Mouse (Mus musculus): ENCODE measurements around the gene Tmem108. TPM values are rescaled to one million over a fixed set of nuclear protein-coding genes. Genes with fewer than 3 reads are reported as not detected.

Gene Tmem108
- polyA plus RNA-seq, 1 experiment from 2014 or later: 8.3 TPM

DNA sequence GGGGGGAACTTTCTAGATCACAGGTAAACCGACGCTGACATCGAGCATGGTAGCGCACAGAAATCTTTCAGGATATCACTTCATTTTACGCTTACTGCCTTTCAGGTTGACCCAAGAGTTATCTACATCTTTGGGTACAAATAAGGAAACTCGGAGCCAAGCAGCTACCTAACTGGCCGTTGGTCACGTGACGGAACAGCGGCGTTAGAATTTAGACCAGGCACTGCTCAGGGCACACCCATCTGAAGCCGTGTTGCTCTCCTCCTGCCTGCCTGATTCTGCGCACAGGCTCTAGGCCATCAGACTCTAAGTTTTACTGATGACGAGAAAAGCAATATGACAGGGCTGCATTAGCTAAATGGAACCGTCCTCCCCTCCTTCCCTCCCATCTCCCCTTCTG is 204.6 kb downstream of the Tmem108 start:
- 81% methylated on average over 15 of the region's 15 CpGs for WGBS
- H3K27ac ChIP-seq (ENCODE audit: low read length): no peak overlapping the region
- H3K36me3 ChIP-seq (ENCODE audit: insufficient read depth, low read length): no peaks in the 10 kb centered on the region
- 0 out of 2 replicates have a peak, but pooled peaks cover 3% of the 10 kb centered on the region for H3K9me3 ChIP-seq (ENCODE audit: low read length)
- H3K4me3 ChIP-seq (ENCODE audit: low read length): no peak overlapping the region
- H3K4me2 ChIP-seq (replicated peaks; ENCODE audit: low read depth, low read length): no peak overlapping the region
- no peak overlapping the region for H3K9ac ChIP-seq (replicated peaks; ENCODE audit: low read length)
- H3K27me3 ChIP-seq (ENCODE audit: insufficient read depth, low read length): no peaks in the 10 kb centered on the region
- ATAC-seq (ENCODE audit: low FRiP score, low TSS enrichment): no peak
- no peaks in the 10 kb centered on the region for H3K4me1 ChIP-seq (ENCODE audit: insufficient read depth, low read length)

DNA sequence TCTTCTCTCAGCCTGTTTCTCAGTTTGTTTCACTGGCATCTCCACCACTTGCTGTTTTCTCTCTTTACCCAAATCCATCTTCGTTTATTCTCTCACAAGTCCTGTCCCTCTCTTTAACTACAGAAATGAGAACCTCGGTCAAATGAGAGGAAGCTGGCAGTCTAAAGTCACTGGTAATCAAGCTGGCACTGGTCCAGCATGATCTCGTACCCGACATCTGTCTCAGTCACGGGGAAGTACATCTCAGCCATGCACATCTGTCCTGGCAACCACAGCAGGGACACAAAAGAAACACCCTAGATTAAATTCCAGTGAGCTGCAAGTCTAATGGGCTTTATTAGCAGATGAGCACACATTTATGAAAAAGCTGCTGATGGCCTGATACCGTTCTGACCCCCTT is 206.3 kb downstream of the Tmem108 start:
- H3K9ac ChIP-seq (replicated peaks; ENCODE audit: low read length): no peak overlapping the region
- no peak for ATAC-seq (ENCODE audit: low FRiP score, low TSS enrichment)

GRCm38 (mm10) chr9:103550661-103551248 is 210.9 kb downstream of the Tmem108 start:
- 0 out of 2 replicates have a peak overlapping the region, but pooled peaks have one; percentile 3 for H3K4me3 ChIP-seq (ENCODE audit: low read length)
- no peaks in the 10 kb centered on the region for H3K27me3 ChIP-seq (ENCODE audit: insufficient read depth, low read length)
- H3K27ac ChIP-seq (ENCODE audit: low read length): no peak overlapping the region
- peak overlapping the region; percentile 36 for H3K4me2 ChIP-seq (replicated peaks; ENCODE audit: low read depth, low read length)
- H3K9me3 ChIP-seq (ENCODE audit: low read length): no peaks in the 10 kb centered on the region
- WGBS: 43% methylated on average over 21 of the region's 21 CpGs
- H3K9ac ChIP-seq (replicated peaks; ENCODE audit: low read length): no peak overlapping the region; the same call in 1 of the 2 replicates
- H3K4me1 ChIP-seq (ENCODE audit: insufficient read depth, low read length): peaks cover 16% of the 10 kb centered on the region
- H3K36me3 ChIP-seq (ENCODE audit: insufficient read depth, low read length): no peaks in the 10 kb centered on the region
- peak; percentile 87 for ATAC-seq (ENCODE audit: low FRiP score, low TSS enrichment)

More for the DNA sequence above, 206.3 kb downstream of the Tmem108 start:
- Histone ChIP-seq H3K4me3 (ENCODE audit: low read length) (no peak overlapping the region), H3K36me3 (ENCODE audit: insufficient read depth, low read length) (no peaks in the 10 kb centered on the region), H3K27me3 (ENCODE audit: insufficient read depth, low read length) (no peaks in the 10 kb centered on the region), H3K27ac (ENCODE audit: low read length) (no peak overlapping the region), H3K4me1 (ENCODE audit: insufficient read depth, low read length) (peaks cover 15% of the 10 kb centered on the region), H3K9me3 (ENCODE audit: low read length) (no peaks in the 10 kb centered on the region), H3K4me2 (replicated peaks; ENCODE audit: low read depth, low read length) (no peak overlapping the region)
- 59% methylated on average over 6 of the region's 6 CpGs for WGBS

DNA sequence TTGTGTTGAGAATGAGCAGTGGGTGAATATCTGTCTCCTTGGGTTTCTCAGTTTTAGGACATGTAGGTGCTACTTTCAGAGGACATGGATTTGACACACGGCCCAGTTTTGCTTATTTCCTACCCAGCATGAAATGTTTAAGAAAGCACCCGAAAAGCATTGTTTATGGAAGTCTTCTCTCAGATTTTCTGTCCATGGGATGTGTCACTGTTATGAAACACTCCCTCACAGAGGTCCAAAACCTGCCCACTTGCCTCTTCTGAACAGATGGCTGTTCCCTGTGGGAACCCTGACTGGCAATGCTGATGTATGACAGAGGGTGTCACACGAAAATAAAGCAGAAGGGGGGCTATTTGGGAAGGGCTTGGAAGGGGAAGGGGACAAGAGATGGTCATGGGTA is 212.5 kb downstream of the Tmem108 start:
- no peaks in the 10 kb centered on the region for H3K9me3 ChIP-seq (ENCODE audit: low read length)
- WGBS: 71% methylated on average over 3 of the region's 3 CpGs
- no peak for ATAC-seq (ENCODE audit: low FRiP score, low TSS enrichment)
- no peak overlapping the region for H3K27ac ChIP-seq (ENCODE audit: low read length)
- H3K36me3 ChIP-seq (ENCODE audit: insufficient read depth, low read length): no peaks in the 10 kb centered on the region
- no peak overlapping the region for H3K4me3 ChIP-seq (ENCODE audit: low read length)
- H3K27me3 ChIP-seq (ENCODE audit: insufficient read depth, low read length): no peaks in the 10 kb centered on the region
- no peak overlapping the region for H3K9ac ChIP-seq (replicated peaks; ENCODE audit: low read length)
- peaks cover 16% of the 10 kb centered on the region for H3K4me1 ChIP-seq (ENCODE audit: insufficient read depth, low read length)
- no peak overlapping the region for H3K4me2 ChIP-seq (replicated peaks; ENCODE audit: low read depth, low read length)

DNA sequence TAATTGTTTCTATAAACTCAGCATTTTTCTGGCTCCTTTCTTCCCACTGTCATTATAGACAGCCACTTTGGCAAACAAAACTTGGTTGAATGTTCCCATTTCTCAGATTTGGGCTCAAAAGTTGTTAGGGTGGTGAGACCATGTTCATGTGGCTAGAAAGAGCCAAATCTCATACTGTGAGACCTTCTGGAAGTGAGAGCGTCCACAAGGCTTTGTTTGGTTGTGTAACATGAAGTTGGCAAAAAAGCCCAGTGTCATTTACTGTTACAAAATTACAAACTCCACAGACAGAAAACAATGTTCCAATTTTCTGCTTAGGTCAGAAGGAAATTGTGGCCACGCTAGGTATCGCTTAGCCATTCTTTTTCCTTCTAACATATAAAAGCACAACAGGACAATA is 213.0 kb downstream of the Tmem108 start:
- H3K36me3 ChIP-seq (ENCODE audit: insufficient read depth, low read length): no peaks in the 10 kb centered on the region
- H3K4me3 ChIP-seq (ENCODE audit: low read length): no peak overlapping the region
- H3K9ac ChIP-seq (replicated peaks; ENCODE audit: low read length): no peak overlapping the region
- peaks cover 16% of the 10 kb centered on the region for H3K4me1 ChIP-seq (ENCODE audit: insufficient read depth, low read length)
- no peak for ATAC-seq (ENCODE audit: low FRiP score, low TSS enrichment)
- no peak overlapping the region for H3K4me2 ChIP-seq (replicated peaks; ENCODE audit: low read depth, low read length)
- WGBS: 98% methylated on average over 3 of the region's 3 CpGs
- no peak overlapping the region for H3K27ac ChIP-seq (ENCODE audit: low read length)
- no peaks in the 10 kb centered on the region for H3K9me3 ChIP-seq (ENCODE audit: low read length)
- H3K27me3 ChIP-seq (ENCODE audit: insufficient read depth, low read length): no peaks in the 10 kb centered on the region

- Histone ChIP-seq H3K4me1 (ENCODE audit: insufficient read depth, low read length) (peaks cover 16% of the 10 kb centered on the region), H3K9ac (replicated peaks; ENCODE audit: low read length) (no peak overlapping the region), H3K36me3 (ENCODE audit: insufficient read depth, low read length) (no peaks in the 10 kb centered on the region), H3K4me2 (replicated peaks; ENCODE audit: low read depth, low read length) (no peak overlapping the region), H3K9me3 (ENCODE audit: low read length) (no peaks in the 10 kb centered on the region), H3K4me3 (ENCODE audit: low read length) (no peak overlapping the region), H3K27ac (ENCODE audit: low read length) (no peak overlapping the region), H3K27me3 (ENCODE audit: insufficient read depth, low read length) (no peaks in the 10 kb centered on the region)
- WGBS: 70% methylated on average over 22 of the region's 22 CpGs
- ATAC-seq (ENCODE audit: low FRiP score, low TSS enrichment): no peak
Observed at GRCm38 (mm10) chr9:103546695-103547645, 214.7 kb downstream of the Tmem108 start.

GRCm38 (mm10) chr9:103545729-103546128 is 215.9 kb downstream of the Tmem108 start:
- H3K9ac ChIP-seq (replicated peaks; ENCODE audit: low read length): no peak overlapping the region
- H3K27ac ChIP-seq (ENCODE audit: low read length): no peak overlapping the region
- 0 out of 2 replicates have a peak, but pooled peaks cover 5% of the 10 kb centered on the region for H3K4me1 ChIP-seq (ENCODE audit: insufficient read depth, low read length)
- no peaks in the 10 kb centered on the region for H3K36me3 ChIP-seq (ENCODE audit: insufficient read depth, low read length)
- WGBS: 77% methylated on average over 4 of the region's 4 CpGs
- H3K4me3 ChIP-seq (ENCODE audit: low read length): no peak overlapping the region
- no peak overlapping the region for H3K4me2 ChIP-seq (replicated peaks; ENCODE audit: low read depth, low read length)
- no peak for ATAC-seq (ENCODE audit: low FRiP score, low TSS enrichment)
- no peaks in the 10 kb centered on the region for H3K27me3 ChIP-seq (ENCODE audit: insufficient read depth, low read length)
- no peaks in the 10 kb centered on the region for H3K9me3 ChIP-seq (ENCODE audit: low read length)

- Histone ChIP-seq H3K4me3 (ENCODE audit: low read length) (no peak overlapping the region), H3K36me3 (ENCODE audit: insufficient read depth, low read length) (no peaks in the 10 kb centered on the region), H3K9ac (replicated peaks; ENCODE audit: low read length) (no peak overlapping the region), H3K9me3 (ENCODE audit: low read length) (no peaks in the 10 kb centered on the region), H3K27me3 (ENCODE audit: insufficient read depth, low read length) (no peaks in the 10 kb centered on the region), H3K27ac (ENCODE audit: low read length) (no peak overlapping the region), H3K4me2 (replicated peaks; ENCODE audit: low read depth, low read length) (no peak overlapping the region), H3K4me1 (ENCODE audit: insufficient read depth, low read length) (0 out of 2 replicates have a peak, but pooled peaks cover under 1% of the 10 kb centered on the region)
- no peak for ATAC-seq (ENCODE audit: low FRiP score, low TSS enrichment)
- WGBS: 37% methylated on average over 4 of the region's 4 CpGs
Observed at GRCm38 (mm10) chr9:103545271-103545670, 216.4 kb downstream of the Tmem108 start.

GRCm38 (mm10) chr9:103544599-103544998 is 217.0 kb downstream of the Tmem108 start:
- no peak for ATAC-seq (ENCODE audit: low FRiP score, low TSS enrichment)
- Histone ChIP-seq H3K27me3 (ENCODE audit: insufficient read depth, low read length) (no peaks in the 10 kb centered on the region), H3K27ac (ENCODE audit: low read length) (no peak overlapping the region), H3K36me3 (ENCODE audit: insufficient read depth, low read length) (no peaks in the 10 kb centered on the region), H3K4me3 (ENCODE audit: low read length) (no peak overlapping the region), H3K9me3 (ENCODE audit: low read length) (no peaks in the 10 kb centered on the region), H3K9ac (replicated peaks; ENCODE audit: low read length) (no peak overlapping the region), H3K4me2 (replicated peaks; ENCODE audit: low read depth, low read length) (no peak overlapping the region), H3K4me1 (ENCODE audit: insufficient read depth, low read length) (no peaks in the 10 kb centered on the region)
- WGBS: 81% methylated on average over 1 of the region's 1 CpGs

GRCm38 (mm10) chr9:103540518-103540917 is 221.1 kb downstream of the Tmem108 start:
- H3K27me3 ChIP-seq (ENCODE audit: insufficient read depth, low read length): no peaks in the 10 kb centered on the region
- WGBS: 89% methylated on average over 8 of the region's 8 CpGs
- H3K36me3 ChIP-seq (ENCODE audit: insufficient read depth, low read length): no peaks in the 10 kb centered on the region
- H3K4me1 ChIP-seq (ENCODE audit: insufficient read depth, low read length): no peaks in the 10 kb centered on the region
- H3K4me2 ChIP-seq (replicated peaks; ENCODE audit: low read depth, low read length): no peak overlapping the region
- ATAC-seq (ENCODE audit: low FRiP score, low TSS enrichment): no peak
- H3K9ac ChIP-seq (replicated peaks; ENCODE audit: low read length): no peak overlapping the region
- H3K27ac ChIP-seq (ENCODE audit: low read length): no peak overlapping the region
- no peaks in the 10 kb centered on the region for H3K9me3 ChIP-seq (ENCODE audit: low read length)
- H3K4me3 ChIP-seq (ENCODE audit: low read length): no peak overlapping the region
